Mouse (Mus musculus) thymus, postnatal 0 days (tissue): ENCODE measurements at regions not wholly inside any gene's neighbourhood (a gene's known extent, or its start where the extent isn't known, plus 50 kb on each side); places are given as distances from the start of the nearest gene placed in this dataset.
A peak's percentile ranks its signal among the peaks of the same experiment; 100 is the strongest.

Experiments
- DNase-seq: peaks from one replicate; pipeline ENCODE4 v3.0.0-alpha.2; 2015; ENCODE audit warnings: low spot score

DNA sequence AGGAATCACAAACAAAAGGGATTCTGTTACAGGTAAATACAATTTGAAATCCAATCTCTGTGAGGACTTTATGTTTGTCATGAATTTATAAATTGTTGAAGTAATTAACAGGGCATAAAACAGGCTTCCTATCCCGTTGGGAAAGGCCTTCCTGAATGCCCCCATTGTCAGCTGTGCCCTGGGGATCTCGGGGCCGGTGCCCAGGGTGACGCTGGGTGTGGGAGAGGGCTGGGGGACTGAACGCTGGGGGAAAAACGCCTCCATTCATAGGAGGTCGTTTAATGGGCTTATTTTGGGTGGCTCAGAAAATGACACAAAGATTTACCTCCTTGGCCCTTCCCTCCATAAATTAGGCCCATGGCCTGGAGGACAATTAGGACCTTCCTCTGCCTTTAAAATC, 250.7 kb downstream of the Gm12728 start:
- no peak for DNase-seq

DNA sequence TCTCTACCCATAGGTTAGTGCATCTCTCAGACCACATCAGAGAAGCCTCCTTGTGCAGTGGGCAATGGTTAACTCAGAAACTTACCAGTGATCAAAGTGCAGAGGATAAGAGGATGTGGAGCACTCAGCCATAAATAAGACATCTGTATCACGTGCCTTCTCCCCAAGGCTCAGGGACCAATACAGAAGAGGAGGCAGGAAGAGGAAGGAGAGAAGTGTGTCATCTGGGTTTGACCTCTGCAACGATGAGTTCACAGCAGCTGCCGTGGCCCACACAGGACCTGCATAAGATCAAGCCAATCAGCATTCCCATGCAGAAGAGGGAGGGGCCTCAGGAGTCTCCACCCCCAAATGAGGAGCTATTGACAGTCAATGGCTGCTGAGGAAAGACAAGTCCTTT, 252.8 kb downstream of the Gm12728 start:
- DNase-seq, result peak; percentile 6

DNA sequence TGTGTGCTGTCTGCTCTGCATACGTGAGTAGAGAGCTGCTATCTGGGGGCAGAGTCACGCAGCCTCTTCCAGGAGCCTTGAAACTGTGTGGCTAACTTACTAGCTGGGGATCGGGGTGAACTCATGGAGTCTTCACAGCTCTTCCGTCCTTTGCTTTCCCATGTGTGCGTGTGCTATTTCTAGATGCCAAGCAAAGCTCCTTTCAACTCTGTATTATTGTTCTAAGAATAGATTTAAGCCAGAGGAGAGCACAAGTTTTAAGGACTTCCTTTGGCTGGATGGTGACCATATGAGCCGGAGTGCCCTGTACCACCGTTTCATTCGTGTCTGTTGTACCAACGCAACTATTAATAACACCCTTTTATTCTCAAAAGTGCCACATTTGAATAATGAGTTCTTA, 254.0 kb downstream of the Gm12728 start:
- DNase-seq, result no peak

DNA sequence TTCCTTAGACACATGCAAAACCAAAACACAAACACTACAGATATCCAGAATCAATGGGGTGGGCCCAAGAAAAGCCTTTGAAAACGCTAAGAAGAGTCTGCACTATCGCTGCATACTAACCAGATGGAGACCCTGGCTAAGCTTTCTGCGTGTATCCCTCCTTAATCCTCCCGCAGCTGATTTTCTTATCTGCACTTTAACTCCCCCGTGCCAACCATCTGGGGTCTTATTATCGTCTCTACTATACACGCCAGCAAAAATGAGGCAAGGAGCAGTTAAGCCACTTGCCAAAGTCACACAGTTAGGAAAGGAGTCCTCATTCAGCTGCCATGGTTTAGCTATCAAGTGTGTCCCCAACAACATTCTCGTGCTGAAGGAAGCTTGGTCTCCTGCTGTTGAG, 258.4 kb downstream of the Gm12728 start:
- no peak for DNase-seq

DNA sequence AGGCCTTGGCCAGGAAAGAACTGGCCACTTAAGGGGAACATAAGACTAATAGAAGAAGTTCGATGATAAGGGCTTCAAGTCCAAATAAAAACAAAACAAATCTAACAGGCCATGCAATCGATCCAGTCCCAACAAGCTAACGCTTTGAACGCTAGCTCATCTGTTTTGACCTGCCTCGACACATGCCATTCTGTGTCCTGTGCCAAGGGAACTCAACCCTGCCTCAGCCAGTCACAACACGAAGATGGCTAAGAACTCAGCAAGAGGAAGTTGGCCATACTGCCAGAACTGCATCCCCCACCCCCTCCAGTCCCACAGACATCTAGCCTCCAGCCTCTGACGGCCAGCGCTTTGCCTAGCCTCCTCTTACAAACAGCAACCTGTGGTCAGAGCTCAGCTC, 259.1 kb downstream of the Gm12728 start:
- no peak for DNase-seq

DNA sequence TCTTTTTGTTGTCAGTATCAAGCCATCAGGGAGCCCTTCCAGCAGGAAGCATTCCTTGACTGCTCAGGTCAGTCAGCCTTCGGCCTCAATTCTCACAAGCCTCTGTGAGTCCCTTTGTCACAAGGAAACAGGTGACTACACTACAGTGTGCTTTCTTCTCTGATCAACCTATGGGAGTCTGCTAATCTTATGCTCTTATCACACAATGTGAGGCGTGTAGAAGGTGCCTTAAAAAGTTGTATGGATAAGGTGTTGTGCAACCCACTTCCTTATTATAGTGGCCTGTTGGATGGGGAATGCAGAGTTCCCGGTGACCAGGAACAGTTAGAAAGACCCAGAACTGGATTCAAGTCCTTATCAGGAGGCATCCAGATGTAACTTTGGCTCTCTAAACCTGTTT, 260.2 kb downstream of the Gm12728 start:
- DNase-seq, result no peak

DNA sequence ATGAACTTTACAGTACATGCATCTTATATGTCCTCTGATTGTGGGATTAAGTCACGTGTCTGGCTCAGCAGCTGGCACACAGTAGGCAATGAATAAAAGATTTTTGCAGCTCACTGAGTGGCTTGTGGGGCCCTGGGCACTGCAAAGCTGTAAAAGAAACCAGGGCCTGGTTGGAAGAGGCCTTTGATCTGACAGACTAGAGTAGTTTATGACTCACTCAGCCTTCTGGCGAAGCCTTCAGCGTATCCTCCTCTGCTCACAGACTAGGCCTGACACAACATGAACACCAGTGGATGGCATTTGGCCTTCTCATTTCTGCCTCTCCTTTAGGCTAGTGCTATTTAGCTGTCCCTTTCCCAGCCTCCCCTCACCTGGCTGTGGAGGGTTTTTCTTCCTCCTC, 260.6 kb downstream of the Gm12728 start:
- no peak for DNase-seq

DNA sequence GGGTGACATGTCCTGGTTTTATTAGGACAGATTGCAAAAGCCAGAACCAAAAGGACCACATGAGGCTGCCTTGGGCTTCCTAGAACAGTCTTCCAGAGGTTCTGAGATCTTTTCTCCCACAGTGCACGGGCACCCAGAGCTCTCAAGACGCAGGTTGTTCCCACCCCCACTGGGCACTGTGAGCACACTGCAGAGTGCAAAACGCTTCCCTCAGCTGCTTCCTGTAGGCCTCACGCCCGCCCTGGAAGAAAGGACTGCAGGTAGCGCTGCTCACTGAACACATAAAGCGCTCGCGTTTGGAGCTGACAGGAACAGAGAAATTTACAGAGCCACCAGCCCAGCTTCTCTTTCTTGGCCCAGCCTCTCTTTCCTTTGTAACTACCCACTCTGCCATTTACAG, 262.5 kb upstream of the Usp24 start:
- DNase-seq, result no peak

DNA sequence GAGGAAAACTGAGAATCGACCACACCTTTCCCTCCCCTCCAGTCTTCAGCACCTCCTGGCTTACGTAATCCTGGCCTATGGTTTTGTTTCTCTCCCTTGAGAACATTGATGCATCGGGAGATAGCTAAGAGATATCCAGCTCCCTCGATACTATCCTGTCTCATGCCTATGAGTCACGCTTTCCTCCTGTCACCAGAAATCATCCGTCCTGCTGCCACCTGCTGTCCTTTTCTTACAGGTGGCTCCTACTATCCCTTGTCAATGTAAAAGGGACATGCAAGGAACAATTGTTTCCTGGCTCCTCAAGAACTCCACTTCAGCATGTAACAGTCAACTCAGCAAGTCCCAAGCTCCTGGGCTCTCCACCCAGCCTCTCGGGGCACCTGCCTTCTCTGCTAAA, 261.7 kb upstream of the Usp24 start:
- no peak for DNase-seq

DNA sequence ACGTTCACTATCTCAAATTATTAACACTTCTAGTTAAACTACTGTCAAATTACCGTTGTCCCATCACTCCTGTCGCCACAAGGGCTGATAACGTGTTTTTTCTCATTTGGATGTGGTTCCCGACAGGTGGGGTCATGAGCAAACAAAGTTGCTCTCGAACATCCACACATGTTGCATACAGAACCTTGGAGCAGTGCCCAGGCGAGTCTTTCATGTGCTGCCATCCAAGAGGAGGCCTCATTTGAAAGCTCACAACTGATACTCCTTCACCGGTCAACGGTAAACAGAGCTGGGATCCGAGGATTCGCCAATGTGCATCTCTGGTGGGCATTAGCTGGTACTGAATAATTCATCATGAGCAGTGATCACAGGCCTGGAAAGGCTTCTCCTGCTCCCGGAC, 253.4 kb upstream of the Usp24 start:
- DNase-seq, result no peak

DNA sequence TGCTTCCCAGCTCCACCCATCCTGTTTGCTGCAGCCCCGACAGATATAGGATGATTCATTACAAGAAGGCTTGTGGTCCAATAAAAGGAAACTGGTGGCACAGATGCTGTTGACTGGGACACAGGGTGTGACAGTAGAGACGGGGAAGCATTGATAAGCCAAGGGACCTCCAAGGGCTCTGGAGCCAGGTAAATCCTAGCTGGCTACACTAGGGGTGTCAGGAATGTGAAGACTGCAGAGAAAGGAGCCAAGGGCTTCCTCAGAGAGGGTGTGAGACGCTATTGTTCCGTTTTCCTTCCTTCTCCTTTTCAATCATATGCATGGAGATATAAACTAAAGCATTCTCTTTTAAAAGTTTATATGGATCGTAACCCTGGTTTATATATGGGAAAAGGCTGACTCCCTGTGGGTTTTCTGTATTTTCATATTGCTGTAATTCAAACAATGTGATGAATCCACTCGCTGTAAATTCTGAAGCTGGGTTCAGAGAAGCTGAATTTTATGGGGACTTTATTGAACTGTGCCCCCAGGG, 252.1 kb upstream of the Usp24 start:
- no peak for DNase-seq

DNA sequence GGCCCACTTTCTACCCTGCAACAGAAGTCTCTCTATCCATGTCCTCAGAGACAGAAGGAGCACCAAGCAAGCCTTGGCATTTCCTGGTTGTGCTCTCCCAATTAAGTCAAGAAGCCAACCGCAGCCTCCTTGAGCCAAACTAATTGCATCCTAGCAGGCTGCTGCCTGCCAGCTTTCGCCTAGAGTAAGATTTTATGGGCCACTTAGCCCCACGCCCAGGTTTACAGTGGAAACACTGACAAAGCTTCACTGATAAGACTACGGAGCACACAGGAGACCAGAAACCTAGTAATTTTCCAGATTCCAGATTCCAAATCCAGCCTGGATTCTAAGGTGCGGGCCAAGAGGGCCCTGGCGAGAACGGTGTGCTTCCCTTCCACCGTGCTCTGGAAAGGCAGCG, 249.0 kb upstream of the Usp24 start:
- no peak for DNase-seq

DNA sequence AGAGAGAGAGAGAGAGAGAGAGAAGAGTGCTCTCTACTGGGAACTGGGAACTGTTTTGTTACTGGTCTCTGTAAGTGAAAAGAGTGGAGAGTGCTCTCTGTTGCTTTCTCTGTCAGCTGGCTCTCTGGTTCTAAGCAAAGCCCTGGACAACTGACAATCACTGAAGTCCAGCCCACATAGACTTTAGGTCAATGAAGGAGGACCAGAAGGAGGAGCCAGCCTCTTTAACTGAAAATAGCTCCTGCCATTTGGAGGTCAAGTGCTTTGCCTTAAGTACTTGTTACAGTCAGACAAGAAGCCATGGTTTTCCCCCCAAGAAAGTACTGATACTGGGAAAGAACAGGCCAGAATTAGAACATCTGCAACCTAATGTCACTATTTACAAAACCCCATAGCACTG, 232.5 kb upstream of the Usp24 start:
- no peak for DNase-seq

DNA sequence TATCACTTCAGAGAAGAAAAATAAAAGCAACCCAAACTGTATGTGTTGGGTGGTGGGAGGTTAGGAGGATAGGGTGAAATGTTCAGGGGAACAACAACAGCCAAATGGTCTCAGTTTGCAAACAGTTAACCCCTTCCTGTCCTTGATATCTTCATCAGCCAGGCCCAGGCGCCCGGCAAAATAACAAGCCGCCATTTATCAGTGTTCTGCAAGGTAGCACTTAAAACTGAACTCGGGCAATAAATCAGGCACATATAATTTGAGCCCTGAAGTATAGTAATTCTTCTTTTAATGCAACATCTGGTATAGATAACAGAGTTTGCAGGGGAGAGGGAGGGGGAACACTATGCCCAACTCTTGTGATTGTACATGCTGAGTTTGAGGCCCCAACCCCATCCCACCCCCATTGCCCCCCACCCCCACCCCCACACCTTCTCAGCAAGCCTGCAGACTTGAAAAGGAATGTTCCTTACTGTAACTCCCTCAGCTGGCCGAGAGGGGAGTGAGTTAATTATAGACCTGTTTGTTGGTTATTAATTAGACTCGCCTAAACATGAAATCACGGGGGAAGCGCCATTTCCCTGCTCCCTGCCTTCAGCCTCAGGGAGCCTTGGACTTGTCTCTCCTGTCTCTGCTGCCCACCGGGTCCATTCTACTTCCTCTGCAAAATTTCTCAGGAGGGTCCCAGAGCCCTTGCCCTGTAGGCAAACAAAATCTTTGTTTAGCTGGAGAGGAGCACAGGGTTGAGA, 223.9 kb upstream of the Usp24 start:
- no peak for DNase-seq

DNA sequence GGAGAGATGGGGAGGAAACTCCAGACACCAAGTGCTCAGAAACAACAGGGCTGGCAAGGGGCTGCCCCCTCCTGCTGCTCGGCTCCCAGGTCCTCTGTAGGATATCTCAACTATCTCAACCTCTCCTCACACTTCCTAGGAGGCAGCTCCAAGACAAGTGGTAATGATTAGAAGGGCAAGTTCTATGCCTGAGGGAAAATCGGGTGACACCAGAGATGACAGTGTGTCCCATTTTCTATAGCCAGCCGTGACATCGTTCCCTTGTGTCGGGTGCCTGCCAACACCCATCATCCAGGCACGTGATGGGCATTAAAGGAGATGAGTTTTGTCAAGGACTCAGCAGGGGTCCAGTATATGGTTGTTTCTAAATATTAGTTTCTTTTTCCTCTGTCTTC, 223.3 kb upstream of the Usp24 start:
- DNase-seq, result no peak

DNA sequence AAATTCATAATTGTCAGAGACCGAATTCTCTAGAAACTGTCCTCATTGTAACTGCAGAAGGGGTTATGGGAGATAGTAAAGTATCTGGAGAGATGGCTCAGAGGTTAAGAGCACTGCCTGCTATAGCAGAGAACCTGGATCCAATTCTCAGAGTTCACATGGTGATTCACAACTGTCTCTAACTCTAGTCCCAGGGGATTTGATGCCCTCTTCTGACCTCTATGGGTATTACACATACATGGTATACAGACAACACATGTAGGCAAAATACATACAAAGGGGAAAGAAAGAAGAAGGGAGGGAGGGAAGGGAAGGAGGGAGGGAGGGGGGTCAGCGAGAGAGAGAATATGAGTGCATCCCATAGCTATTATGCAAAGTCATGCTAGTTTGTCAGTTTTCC, 222.8 kb upstream of the Usp24 start:
- DNase-seq, result peak; percentile 3

DNA sequence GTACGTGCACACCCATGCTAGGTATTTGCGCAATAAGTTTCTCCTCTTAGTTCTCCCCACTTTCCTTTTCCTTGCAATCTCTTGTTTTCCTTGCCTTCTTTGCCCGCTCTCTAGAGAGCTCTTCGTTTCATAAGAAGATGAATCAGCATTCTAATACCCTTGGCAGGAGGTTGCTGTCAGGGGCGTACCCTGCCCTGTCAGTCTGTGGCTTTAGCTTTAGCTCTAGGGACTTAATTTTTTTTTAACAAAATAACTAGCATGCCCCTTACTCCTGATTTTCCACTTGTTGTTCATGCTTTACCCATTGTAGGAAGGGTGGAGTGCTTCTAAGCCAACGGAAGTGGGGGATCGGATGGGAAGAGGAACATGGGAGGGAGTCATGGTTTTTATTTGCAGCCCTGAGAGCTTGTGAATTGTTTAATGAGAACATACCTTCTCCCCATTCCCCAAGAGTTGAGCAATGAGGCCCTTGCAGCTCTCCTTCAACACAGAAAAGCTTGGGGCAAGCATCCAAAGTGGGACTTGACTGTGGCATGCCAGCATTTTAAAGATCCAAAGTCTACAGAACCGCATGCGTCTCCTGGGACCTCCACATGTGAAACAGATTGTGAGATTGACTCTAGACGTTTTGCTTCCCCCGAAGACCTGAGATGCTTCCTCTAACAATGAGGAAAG, 221.0 kb upstream of the Usp24 start:
- DNase-seq, result no peak

DNA sequence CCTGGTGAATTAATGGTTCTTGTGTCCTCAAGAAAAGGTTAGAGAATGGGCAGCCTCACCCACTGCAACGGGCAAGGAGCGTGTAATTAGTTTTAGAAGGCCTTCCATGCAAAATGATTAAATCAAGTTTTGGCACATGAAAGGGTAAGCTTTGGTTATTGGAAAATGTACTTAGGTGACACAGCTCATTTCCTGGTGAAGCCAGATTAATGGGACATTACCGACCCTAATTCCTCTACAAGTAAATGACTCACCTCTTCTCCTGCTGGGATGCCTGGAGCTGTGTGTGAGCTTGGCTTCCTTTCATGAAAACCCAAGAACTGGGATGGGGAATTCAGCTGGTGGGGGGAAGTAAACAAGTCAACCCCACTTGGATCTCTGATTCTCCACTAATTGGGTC, 219.9 kb upstream of the Usp24 start:
- DNase-seq, result no peak

DNA sequence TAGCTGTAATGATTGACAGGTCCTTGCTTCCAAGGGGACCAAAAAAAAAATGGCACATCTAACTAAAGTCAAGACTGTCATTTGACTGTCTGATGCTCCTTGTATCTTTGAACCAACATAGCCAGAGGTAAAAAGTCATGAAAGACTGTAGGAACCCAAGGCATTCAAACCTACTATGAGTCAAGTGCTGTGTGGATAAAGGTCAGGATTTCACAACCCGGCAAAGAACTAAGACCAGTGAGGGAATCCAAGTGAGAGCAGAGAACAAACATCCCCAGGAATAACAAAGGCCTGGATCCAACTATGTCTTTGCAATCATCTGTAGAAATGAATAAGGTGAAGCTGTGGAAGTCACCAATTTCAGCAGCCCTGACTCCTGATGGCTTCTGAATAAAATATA, 218.2 kb upstream of the Usp24 start:
- no peak for DNase-seq

DNA sequence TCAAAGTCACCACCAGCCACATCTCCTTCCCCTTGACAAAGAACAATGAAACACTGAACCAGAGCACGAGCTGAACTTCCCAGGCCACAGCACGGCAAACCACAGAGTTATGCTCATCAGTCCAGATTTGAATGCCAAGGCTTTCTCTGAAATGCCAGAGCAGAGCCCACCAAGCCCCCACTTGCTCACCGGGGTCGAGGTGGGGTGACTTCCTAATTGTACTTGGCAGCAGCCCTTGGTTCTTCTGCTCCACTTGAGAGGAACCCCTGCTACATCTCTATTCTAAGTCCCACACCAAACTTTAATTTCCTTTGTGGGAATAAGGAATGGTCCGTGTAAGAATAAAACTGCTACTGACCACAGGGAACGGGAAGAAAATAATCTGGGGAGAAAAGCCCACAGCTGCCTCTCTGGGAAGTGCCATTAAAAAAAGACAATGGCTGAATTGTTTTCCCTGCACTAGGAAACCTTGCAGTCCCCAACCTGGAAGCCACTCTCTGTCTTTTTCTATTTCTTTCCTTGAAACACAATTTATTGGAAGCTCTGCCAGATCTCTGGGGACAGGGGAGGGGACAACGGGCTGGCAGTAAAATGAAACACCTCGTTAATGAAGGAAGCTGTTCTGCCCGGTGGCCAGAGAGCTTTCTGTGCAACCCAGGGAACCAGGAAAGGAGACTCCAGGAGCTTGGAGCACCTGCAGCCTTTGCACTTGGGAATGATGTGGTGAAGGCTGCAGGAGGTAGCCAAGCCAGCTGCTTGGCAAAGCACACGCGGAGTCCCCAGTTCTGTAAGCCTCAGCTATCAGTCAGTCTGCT, 215.6 kb upstream of the Usp24 start:
- no peak for DNase-seq

DNA sequence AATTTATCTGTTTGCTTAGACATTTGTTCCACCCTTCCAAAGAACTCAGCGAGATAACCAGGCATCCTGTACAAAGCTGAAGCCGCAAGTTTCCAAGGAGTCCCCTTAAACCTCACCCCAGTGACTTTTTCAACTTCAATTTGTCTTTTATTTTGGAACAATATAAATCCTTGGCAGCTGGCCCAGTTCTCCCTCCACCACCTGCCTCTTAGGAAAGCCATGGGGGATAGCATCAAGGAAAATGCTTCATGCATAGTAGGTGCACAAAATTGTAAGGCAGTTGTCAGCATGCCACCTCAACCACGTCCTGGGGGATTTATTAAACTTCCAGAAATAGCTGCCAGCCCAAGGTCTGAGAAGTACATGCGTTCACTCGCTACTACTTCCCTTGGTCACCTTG, 214.1 kb upstream of the Usp24 start:
- no peak for DNase-seq

DNA sequence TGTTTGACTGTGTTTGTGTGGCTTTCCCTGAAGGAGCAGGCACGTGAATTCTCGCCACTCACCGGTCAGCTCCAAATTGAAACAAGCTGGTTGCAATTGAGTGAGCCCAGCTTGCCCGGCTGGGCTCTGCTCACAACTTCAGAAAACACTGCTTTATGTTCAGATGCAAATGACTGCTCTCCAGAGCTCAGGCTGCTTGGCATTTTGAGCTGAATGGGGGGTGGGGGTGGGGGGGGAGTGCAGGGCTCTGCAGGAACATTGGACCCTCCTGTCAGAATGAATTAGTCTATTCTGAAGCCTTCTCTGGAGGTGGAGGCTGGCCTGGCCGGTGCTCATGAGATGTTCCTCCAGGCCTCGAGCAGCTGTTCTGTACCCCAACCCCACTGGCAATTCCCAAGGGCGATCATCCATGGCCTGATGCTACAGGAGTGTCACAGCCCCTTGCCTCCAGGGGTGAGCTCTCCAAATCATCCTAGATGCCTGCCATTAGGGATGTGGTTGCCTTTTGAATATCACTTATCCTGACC, 213.5 kb upstream of the Usp24 start:
- no peak for DNase-seq
